Mouse (Mus musculus) intestine, embryonic 16.5 days (tissue): ENCODE measurements at regions not wholly inside any gene's neighbourhood (a gene's known extent, or its start where the extent isn't known, plus 50 kb on each side); places are given as distances from the start of the nearest gene placed in this dataset.
A peak's percentile ranks its signal among the peaks of the same experiment; 100 is the strongest.

Experiments used
- ATAC-seq: fragments of 200-750 bp; cut with Nextera tagmentation; 2 replicates; pipeline ENCODE4 v1.8.0; 2017; ENCODE audit warnings: moderate TSS enrichment, moderate library complexity
- H3K27ac ChIP-seq: fragments of 300-500 bp; sonication (generic); 2 replicates; pipeline ENCODE4 v1.5.1; 2014; ENCODE audit warnings: mild to moderate bottlenecking, low read length
- H3K27me3 ChIP-seq: fragments of 300-500 bp; sonication (generic); replicated peaks from 2 replicates; pipeline ENCODE4 v1.6.1; 2014; ENCODE audit warnings: low read length, control low read depth, mixed read lengths; ENCODE audit not compliant: control insufficient read depth, insufficient read depth
- H3K36me3 ChIP-seq: fragments of 300-500 bp; sonication (generic); 2 replicates; pipeline ENCODE4 v1.6.1; 2014; ENCODE audit warnings: low read length, control low read depth; ENCODE audit not compliant: control insufficient read depth, insufficient read depth
- H3K4me1 ChIP-seq: fragments of 300-500 bp; sonication (generic); 2 replicates; pipeline ENCODE4 v1.6.1; 2014; ENCODE audit warnings: low read length, control low read depth, mixed read lengths; ENCODE audit not compliant: control insufficient read depth, insufficient read depth
- H3K4me2 ChIP-seq: fragments of 300-500 bp; sonication (generic); 2 replicates; pipeline ENCODE4 v1.6.1; 2014; ENCODE audit warnings: low read depth, low read length, control low read depth
- H3K4me3 ChIP-seq: fragments of 300-500 bp; sonication (generic); 2 replicates; pipeline ENCODE4 v1.5.1; 2014; ENCODE audit warnings: mild to moderate bottlenecking, low read length
- H3K9ac ChIP-seq: fragments of 300-500 bp; sonication (generic); 2 replicates; pipeline ENCODE4 v1.6.1; 2014; ENCODE audit warnings: low read depth, low read length
- H3K9me3 ChIP-seq: fragments of 300-500 bp; sonication (generic); 2 replicates; pipeline ENCODE4 v1.6.1; 2016; ENCODE audit warnings: low read length, control low read depth; ENCODE audit not compliant: control insufficient read depth
- WGBS: fragments of 180-500 bp; shearing (Covaris S2); extraction: QIAGEN DNeasy Blood & Tissue Kit; methylation state at CpG from one replicate; pipeline ENCODE4 v1.1.7; 2014; 5-methylcytosine and 5-hydroxymethylcytosine counted together

- Histone ChIP-seq H3K9me3 (no peaks in the 10 kb centered on the region), H3K27me3 (no peaks in the 10 kb centered on the region), H3K36me3 (no peaks in the 10 kb centered on the region), H3K4me1 (peaks cover 9% of the 10 kb centered on the region), H3K4me3 (no peak overlapping the region), H3K9ac (no peak overlapping the region), H3K27ac (peak overlapping the region; percentile 26; the same call in 1 of the 2 replicates), H3K4me2 (no peak overlapping the region)
- 25% methylated on average over 14 of the region's 14 CpGs for WGBS
- ATAC-seq, result peak; percentile 60; the same call in 1 of the 2 replicates
Observed at GRCm38 (mm10) chr7:136046645-136047363, 330.6 kb upstream of the Mki67 start.

- Histone ChIP-seq H3K9ac (no peak overlapping the region), H3K27me3 (no peaks in the 10 kb centered on the region), H3K4me3 (no peak overlapping the region), H3K36me3 (no peaks in the 10 kb centered on the region), H3K9me3 (no peaks in the 10 kb centered on the region), H3K4me2 (no peak overlapping the region), H3K27ac (0 out of 2 replicates have a peak overlapping the region, but pooled peaks have one; percentile 26), H3K4me1 (peaks cover 9% of the 10 kb centered on the region)
- WGBS, result 39% methylated on average over 7 of the region's 7 CpGs
- ATAC-seq, result peak; percentile 23; the same call in 1 of the 2 replicates
Observed at GRCm38 (mm10) chr7:136047364-136047945, 331.3 kb upstream of the Mki67 start.

- Histone ChIP-seq H3K9ac (no peak overlapping the region), H3K27me3 (no peaks in the 10 kb centered on the region), H3K27ac (no peak overlapping the region), H3K4me3 (no peak overlapping the region), H3K9me3 (no peaks in the 10 kb centered on the region), H3K4me2 (no peak overlapping the region), H3K36me3 (no peaks in the 10 kb centered on the region), H3K4me1 (peaks cover 9% of the 10 kb centered on the region)
- WGBS, result 53% methylated on average over 7 of the region's 8 CpGs
- ATAC-seq, result no peak
Observed at GRCm38 (mm10) chr7:136048925-136049586, 332.9 kb upstream of the Mki67 start.

- Histone ChIP-seq H3K4me1 (peaks cover 9% of the 10 kb centered on the region), H3K27ac (no peak overlapping the region), H3K36me3 (no peaks in the 10 kb centered on the region), H3K9ac (no peak overlapping the region), H3K4me3 (no peak overlapping the region), H3K9me3 (no peaks in the 10 kb centered on the region), H3K27me3 (no peaks in the 10 kb centered on the region), H3K4me2 (no peak overlapping the region)
- 65% methylated on average over 4 of the region's 4 CpGs for WGBS
- ATAC-seq, result no peak
Observed at GRCm38 (mm10) chr7:136049587-136049930, 333.4 kb upstream of the Mki67 start.

- Histone ChIP-seq H3K4me1 (peaks cover 9% of the 10 kb centered on the region), H3K4me3 (no peak overlapping the region), H3K9me3 (no peaks in the 10 kb centered on the region), H3K36me3 (no peaks in the 10 kb centered on the region), H3K27me3 (no peaks in the 10 kb centered on the region), H3K4me2 (no peak overlapping the region), H3K27ac (no peak overlapping the region), H3K9ac (no peak overlapping the region)
- WGBS, result 59% methylated on average over 3 of the region's 3 CpGs
- ATAC-seq, result no peak
Observed at GRCm38 (mm10) chr7:136050116-136050515, 334.0 kb upstream of the Mki67 start.

GRCm38 (mm10) chr7:136056876-136057484 is 340.8 kb upstream of the Mki67 start:
- Histone ChIP-seq H3K9me3 (no peaks in the 10 kb centered on the region), H3K4me1 (peaks cover 11% of the 10 kb centered on the region), H3K27ac (no peak overlapping the region), H3K36me3 (no peaks in the 10 kb centered on the region), H3K9ac (no peak overlapping the region), H3K4me3 (no peak overlapping the region), H3K4me2 (peak overlapping the region; percentile 28; the same call in 1 of the 2 replicates), H3K27me3 (no peaks in the 10 kb centered on the region)
- 40% methylated on average over 16 of the region's 16 CpGs for WGBS
- ATAC-seq, result no peak

GRCm38 (mm10) chr7:136058319-136058718 is 342.2 kb upstream of the Mki67 start:
- peaks cover 13% of the 10 kb centered on the region for H3K4me1 ChIP-seq
- ATAC-seq, result no peak
- H3K9me3 ChIP-seq, result no peaks in the 10 kb centered on the region
- no peaks in the 10 kb centered on the region for H3K36me3 ChIP-seq
- WGBS, result 39% methylated on average over 5 of the region's 5 CpGs
- no peak overlapping the region for H3K4me3 ChIP-seq
- H3K27me3 ChIP-seq, result no peaks in the 10 kb centered on the region
- H3K27ac ChIP-seq, result no peak overlapping the region
- H3K9ac ChIP-seq, result no peak overlapping the region
- no peak overlapping the region for H3K4me2 ChIP-seq

- no peaks in the 10 kb centered on the region for H3K9me3 ChIP-seq
- no peak overlapping the region for H3K9ac ChIP-seq
- no peak overlapping the region for H3K4me2 ChIP-seq
- WGBS, result 60% methylated on average over 14 of the region's 14 CpGs
- peaks cover 13% of the 10 kb centered on the region for H3K4me1 ChIP-seq
- no peak overlapping the region for H3K4me3 ChIP-seq
- H3K36me3 ChIP-seq, result no peaks in the 10 kb centered on the region
- ATAC-seq, result no peak
- no peaks in the 10 kb centered on the region for H3K27me3 ChIP-seq
- H3K27ac ChIP-seq, result no peak overlapping the region
Observed at GRCm38 (mm10) chr7:136058751-136059681, 342.9 kb upstream of the Mki67 start.
